10 mouse cellular contexts compared by ENCODE assay signal in genomic region chr11:46025962-46026392, GRCm38 (mm10). TPM values are rescaled to one million over a fixed set of nuclear protein-coding genes. Genes with fewer than 3 reads are reported as not detected.
DNase-seq lines count a peak whose midpoint lies in the region; ATAC-seq and TF ChIP-seq lines count a peak whose summit lies in the region.
"Had no signal": no experiment of that assay in that cellular context is flagged by ENCODE, and none has a peak within 500 bp of the region (broad histone marks: within the 10 kb centered on the region; RNA-seq: fewer than 3 reads in every experiment).

No protein-coding gene starts in this region.

- H3K9me3 ChIP-seq in intestine, embryonic 14.5 days (ENCODE audit: control insufficient read depth, low read length) = no peaks in the 10 kb centered on the region
- H3K9me3 ChIP-seq in intestine, postnatal 0 days (ENCODE audit: control insufficient read depth) = no peaks in the 10 kb centered on the region
- H3K9me3 ChIP-seq in heart, embryonic 12.5 days (replicated peaks) = 0 out of 2 replicates have a peak, but pooled peaks cover 2% of the 10 kb centered on the region
- H3K9me3 ChIP-seq: limb, embryonic 12.5 days had no signal

- no peaks in the 10 kb centered on the region for H3K27me3 ChIP-seq in intestine, embryonic 14.5 days (replicated peaks; ENCODE audit: control insufficient read depth, insufficient read depth, low read length)
- no peaks in the 10 kb centered on the region for H3K27me3 ChIP-seq in intestine, postnatal 0 days (replicated peaks; ENCODE audit: control insufficient read depth, insufficient read depth, low read length)
- no peaks in the 10 kb centered on the region for H3K27me3 ChIP-seq in heart, embryonic 12.5 days (replicated peaks)
- H3K27me3 ChIP-seq: limb, embryonic 12.5 days had no signal

- H3K4me3 ChIP-seq in intestine, embryonic 14.5 days (ENCODE audit: low read depth, low read length) = no peak overlapping the region
- H3K4me3 ChIP-seq in intestine, postnatal 0 days (ENCODE audit: low read depth, low read length) = no peak overlapping the region
- H3K4me3 ChIP-seq in heart, embryonic 12.5 days = no peak overlapping the region
- H3K4me3 ChIP-seq: limb, embryonic 12.5 days had no signal

- no peaks in the 10 kb centered on the region for H3K36me3 ChIP-seq in intestine, embryonic 14.5 days (ENCODE audit: control insufficient read depth, insufficient read depth, low read length)
- no peaks in the 10 kb centered on the region for H3K36me3 ChIP-seq in intestine, postnatal 0 days (ENCODE audit: control insufficient read depth, insufficient read depth)
- H3K36me3 ChIP-seq in heart, embryonic 12.5 days = no peaks in the 10 kb centered on the region
- H3K36me3 ChIP-seq: limb, embryonic 12.5 days had no signal

- peaks cover 10% of the 10 kb centered on the region; the same call in 1 of the 2 replicates for H3K4me1 ChIP-seq in intestine, embryonic 14.5 days (replicated peaks; ENCODE audit: control insufficient read depth, insufficient read depth, low read length)
- no peaks in the 10 kb centered on the region for H3K4me1 ChIP-seq in intestine, postnatal 0 days (replicated peaks; ENCODE audit: control insufficient read depth, insufficient read depth, low read length)
- H3K4me1 ChIP-seq in heart, embryonic 12.5 days (replicated peaks) = peaks cover 16% of the 10 kb centered on the region

- DNase-seq in intestine, embryonic 14.5 days (ENCODE audit: low spot score) = no peak
- peak; percentile 43 for DNase-seq in embryo, embryonic 11 days
- DNase-seq in lung, postnatal 25 days (ENCODE audit: low spot score) = peak; percentile 62
- DNase-seq in frontal cortex, postnatal 14 days (ENCODE audit: low spot score in 2 of 2) = no peak
- no peak for DNase-seq in retina, embryonic 14.5 days (ENCODE audit: low spot score)

- H3K9ac ChIP-seq in intestine, embryonic 14.5 days (ENCODE audit: low read length) = no peak overlapping the region
- H3K9ac ChIP-seq in intestine, postnatal 0 days (ENCODE audit: low read depth, low read length) = no peak overlapping the region
- no peak overlapping the region for H3K9ac ChIP-seq in heart, embryonic 12.5 days
- H3K9ac ChIP-seq: limb, embryonic 12.5 days had no signal

- no peak for TF ChIP-seq CTCF in intestine, postnatal 0 days (IDR thresholded peaks at IDR 0.05; ENCODE audit: low read depth)

- ATAC-seq in intestine, embryonic 14.5 days (replicated peaks; ENCODE audit: low FRiP score, low TSS enrichment, low read depth) = no peak
- no peak for ATAC-seq in intestine, postnatal 0 days
- no peak for ATAC-seq in heart, embryonic 12.5 days (ENCODE audit: insufficient number of reproducible peaks, low FRiP score)
- no peak for ATAC-seq in granulocyte monocyte progenitor cell, adult 5-6 weeks (replicated peaks; ENCODE audit: poor library complexity, severe bottlenecking)

- 32% methylated on average over 7 of the region's 7 CpGs for WGBS in intestine, embryonic 14.5 days
- WGBS in intestine, postnatal 0 days = 52% methylated on average over 7 of the region's 7 CpGs
- WGBS in heart, embryonic 12.5 days = 49% methylated on average over 7 of the region's 7 CpGs

- H3K27ac ChIP-seq in intestine, embryonic 14.5 days (ENCODE audit: low read depth) = peak overlapping the region; percentile 38; the same call in 1 of the 2 replicates
- H3K27ac ChIP-seq in intestine, postnatal 0 days (ENCODE audit: low read depth, low read length) = no peak overlapping the region
- H3K27ac ChIP-seq in heart, embryonic 12.5 days (ENCODE audit: poor library complexity, severe bottlenecking) = peak overlapping the region; percentile 33
- H3K27ac ChIP-seq: limb, embryonic 12.5 days had no signal

- H3K4me2 ChIP-seq in intestine, embryonic 14.5 days (ENCODE audit: low read length) = no peak overlapping the region
- no peak overlapping the region for H3K4me2 ChIP-seq in intestine, postnatal 0 days (replicated peaks; ENCODE audit: low read depth)
- no peak overlapping the region for H3K4me2 ChIP-seq in heart, embryonic 12.5 days
- H3K4me2 ChIP-seq: limb, embryonic 12.5 days had no signal

RNA-seq across cellular contexts. Expression of gene Gm12166, which starts 26.1 kb away (rescaled TPM):
- polyA plus RNA-seq in intestine, embryonic 14.5 days (2014; fragmentation: Nextera tagmentation; extraction: Ambion mirVana) = 4.1 and 4.6 TPM in 2 replicates
- polyA plus RNA-seq in intestine, postnatal 0 days (2015; fragmentation: Nextera tagmentation; extraction: Ambion mirVana) = 9.5 and 10.2 TPM in 2 replicates
- polyA plus RNA-seq in heart, embryonic 12.5 days (2016; fragmentation: Nextera tagmentation; extraction: Ambion mirVana) = 3.4 and 4.0 TPM in 2 replicates
- 9.0 and 11.9 TPM in 2 replicates for total RNA-seq in granulocyte monocyte progenitor cell, adult 5-6 weeks (2014; fragmentation: Nextera tagmentation)
- 20.7 and 35.7 TPM in 2 replicates for total RNA-seq in granulocyte monocyte progenitor cell, adult 5-6 weeks (2017)

RNA-seq across cellular contexts. Expression of gene Adam19, which starts 29.8 kb away (rescaled TPM):
- 21.3 and 24.6 TPM in 2 replicates for polyA plus RNA-seq in intestine, embryonic 14.5 days (2014; fragmentation: Nextera tagmentation; extraction: Ambion mirVana)
- polyA plus RNA-seq in intestine, postnatal 0 days (2015; fragmentation: Nextera tagmentation; extraction: Ambion mirVana) = 4.0 and 4.5 TPM in 2 replicates
- polyA plus RNA-seq in heart, embryonic 12.5 days (2016; fragmentation: Nextera tagmentation; extraction: Ambion mirVana) = 44.2 and 48.3 TPM in 2 replicates
- total RNA-seq in granulocyte monocyte progenitor cell, adult 5-6 weeks (2014; fragmentation: Nextera tagmentation) = 0.19 TPM in 1 of 2 replicates, not detected in the other
- total RNA-seq in granulocyte monocyte progenitor cell, adult 5-6 weeks (2017) = 0.26 and 0.43 TPM in 2 replicates

RNA-seq across cellular contexts. Expression of gene Sox30, which starts 45.9 kb away (rescaled TPM):
- polyA plus RNA-seq in intestine, embryonic 14.5 days (2014; fragmentation: Nextera tagmentation; extraction: Ambion mirVana) = 0.09 and 0.24 TPM in 2 replicates
- 0.05 and 0.16 TPM in 2 replicates for polyA plus RNA-seq in intestine, postnatal 0 days (2015; fragmentation: Nextera tagmentation; extraction: Ambion mirVana)
- 0.46 and 0.64 TPM in 2 replicates for polyA plus RNA-seq in heart, embryonic 12.5 days (2016; fragmentation: Nextera tagmentation; extraction: Ambion mirVana)
- total RNA-seq in granulocyte monocyte progenitor cell, adult 5-6 weeks (2014; fragmentation: Nextera tagmentation) = not detected in 2 replicates
- 0.65 TPM in 1 of 2 replicates, not detected in the other for total RNA-seq in granulocyte monocyte progenitor cell, adult 5-6 weeks (2017)
- total RNA-seq: MEL had no signal

Comparison
In these comparisons a context has a peak if more than half of its experiments do, and no peak if none do; other contexts are left out.
1. DNase-seq: peak in embryo, embryonic 11 days (single experiment) and lung, postnatal 25 days (single experiment); none in intestine, embryonic 14.5 days (single experiment), frontal cortex, postnatal 14 days (0 of 2) and retina, embryonic 14.5 days (single experiment).